Mouse (Mus musculus) neural tube, embryonic 13.5 days (tissue): ENCODE measurements at regions not wholly inside any gene's neighbourhood (a gene's known extent, or its start where the extent isn't known, plus 50 kb on each side); places are given as distances from the start of the nearest gene placed in this dataset.

Experiments
- ATAC-seq: fragments of 200-750 bp; cut with Nextera tagmentation; 2 replicates; pipeline ENCODE4 v1.8.0; 2017; ENCODE audit warnings: low read depth, mild to moderate bottlenecking, moderate TSS enrichment, moderate library complexity
- H3K27ac ChIP-seq: fragments of 300-500 bp; sonication (generic); replicated peaks from 2 replicates; pipeline ENCODE4 v1.5.1; 2015; ENCODE audit warnings: moderate library complexity, mild to moderate bottlenecking, inconsistent platforms
- H3K27me3 ChIP-seq: fragments of 300-500 bp; sonication (generic); 2 replicates; pipeline ENCODE4 v1.6.1; 2015; ENCODE audit warnings: mild to moderate bottlenecking, inconsistent platforms
- H3K36me3 ChIP-seq: fragments of 300-500 bp; sonication (generic); 2 replicates; pipeline ENCODE4 v1.6.1; 2015; ENCODE audit warnings: mild to moderate bottlenecking, inconsistent platforms
- H3K4me1 ChIP-seq: fragments of 300-500 bp; sonication (generic); replicated peaks from 2 replicates; pipeline ENCODE4 v1.6.1; 2015; ENCODE audit warnings: inconsistent platforms
- H3K4me2 ChIP-seq: fragments of 300-500 bp; sonication (generic); 2 replicates; pipeline ENCODE4 v1.6.1; 2015; ENCODE audit warnings: inconsistent platforms, mild to moderate bottlenecking, moderate library complexity
- H3K4me3 ChIP-seq: fragments of 300-500 bp; sonication (generic); 2 replicates; pipeline ENCODE4 v1.5.1; 2015; ENCODE audit warnings: mild to moderate bottlenecking, inconsistent platforms
- H3K9ac ChIP-seq: fragments of 300-500 bp; sonication (generic); 2 replicates; pipeline ENCODE4 v1.6.1; 2015; ENCODE audit warnings: moderate library complexity, mild to moderate bottlenecking, inconsistent platforms
- H3K9me3 ChIP-seq: fragments of 300-500 bp; sonication (generic); 2 replicates; pipeline ENCODE4 v1.6.1; 2016; ENCODE audit warnings: inconsistent platforms
- WGBS: fragments of 180-500 bp; shearing (Covaris S2); methylation state at CpG from one replicate; pipeline ENCODE4 v1.1.7; 2015; 5-methylcytosine and 5-hydroxymethylcytosine counted together

DNA sequence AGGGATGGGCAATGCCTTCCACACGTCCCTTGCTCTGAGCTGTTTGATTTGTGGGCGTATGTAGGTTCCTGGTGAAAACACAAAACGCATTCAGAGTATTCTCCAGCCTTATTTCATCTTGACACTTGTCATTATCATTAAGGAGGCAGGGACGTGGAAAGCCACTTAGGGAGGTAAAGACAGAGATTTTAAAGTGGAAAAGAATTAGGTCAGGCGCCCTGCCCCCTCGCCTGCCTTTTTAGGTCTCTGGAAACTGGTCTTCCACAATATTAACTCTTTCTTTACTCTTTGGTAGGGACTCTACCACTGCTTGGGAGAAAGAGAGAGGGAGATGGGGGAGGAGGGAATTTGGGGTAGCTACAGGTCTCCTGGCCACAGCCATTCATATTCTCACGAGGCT, 146.6 kb downstream of the BC067074 start:
- Histone ChIP-seq H3K27me3 (no peaks in the 10 kb centered on the region), H3K27ac (no peak overlapping the region), H3K4me3 (no peak overlapping the region), H3K9me3 (no peaks in the 10 kb centered on the region), H3K4me2 (no peak overlapping the region), H3K4me1 (no peaks in the 10 kb centered on the region), H3K9ac (no peak overlapping the region), H3K36me3 (no peaks in the 10 kb centered on the region)
- no peak for ATAC-seq
- 34% methylated on average over 7 of the region's 7 CpGs for WGBS

DNA sequence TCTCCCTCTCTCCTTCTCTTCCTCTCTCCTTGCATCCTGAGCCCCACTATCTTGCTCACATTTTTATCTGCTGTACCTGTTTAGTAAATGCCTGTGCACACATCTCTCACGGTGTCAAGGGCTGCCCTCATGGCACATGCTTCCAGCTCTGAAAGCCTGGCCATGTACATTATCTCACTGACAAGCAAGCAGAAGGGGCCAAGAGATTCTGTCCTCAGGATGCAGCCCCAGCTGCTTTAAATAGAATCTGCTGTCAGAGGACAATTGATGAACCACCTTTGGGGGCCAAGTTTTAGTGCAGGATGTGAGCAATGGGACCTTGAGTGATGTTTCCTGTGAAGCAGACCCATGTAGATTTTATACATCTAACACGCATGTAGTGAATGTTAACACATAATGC, 145.9 kb downstream of the BC067074 start:
- no peak overlapping the region for H3K9ac ChIP-seq
- H3K4me1 ChIP-seq: no peaks in the 10 kb centered on the region
- H3K9me3 ChIP-seq: no peaks in the 10 kb centered on the region
- H3K27ac ChIP-seq: no peak overlapping the region
- no peak for ATAC-seq
- H3K4me2 ChIP-seq: no peak overlapping the region
- H3K36me3 ChIP-seq: no peaks in the 10 kb centered on the region
- 67% methylated on average over 2 of the region's 2 CpGs for WGBS
- H3K4me3 ChIP-seq: no peak overlapping the region
- no peaks in the 10 kb centered on the region for H3K27me3 ChIP-seq

DNA sequence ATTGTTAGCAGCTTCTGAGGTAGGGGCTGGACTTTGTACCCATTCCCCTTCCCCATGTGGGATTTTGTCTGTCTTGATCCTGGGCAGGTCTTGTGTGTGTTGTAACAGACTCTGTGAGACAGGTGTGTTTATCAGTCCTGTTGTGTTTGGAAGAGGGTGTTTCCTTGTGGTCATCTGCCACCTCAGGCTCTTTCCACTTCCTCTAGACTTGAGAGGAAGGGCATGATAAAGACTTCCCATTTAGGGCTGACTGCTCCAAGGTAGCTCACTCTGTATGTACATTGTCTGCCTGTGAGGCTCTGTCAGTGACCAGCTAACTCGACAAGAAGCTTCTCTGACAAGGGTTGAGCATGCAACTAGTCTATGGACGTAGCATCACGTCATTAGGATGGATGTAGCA, 143.3 kb downstream of the BC067074 start:
- Histone ChIP-seq H3K4me2 (no peak overlapping the region), H3K4me3 (no peak overlapping the region), H3K4me1 (no peaks in the 10 kb centered on the region), H3K9ac (no peak overlapping the region), H3K9me3 (no peaks in the 10 kb centered on the region), H3K27ac (no peak overlapping the region), H3K27me3 (no peaks in the 10 kb centered on the region), H3K36me3 (no peaks in the 10 kb centered on the region)
- ATAC-seq: no peak
- 91% methylated on average over 3 of the region's 3 CpGs for WGBS

DNA sequence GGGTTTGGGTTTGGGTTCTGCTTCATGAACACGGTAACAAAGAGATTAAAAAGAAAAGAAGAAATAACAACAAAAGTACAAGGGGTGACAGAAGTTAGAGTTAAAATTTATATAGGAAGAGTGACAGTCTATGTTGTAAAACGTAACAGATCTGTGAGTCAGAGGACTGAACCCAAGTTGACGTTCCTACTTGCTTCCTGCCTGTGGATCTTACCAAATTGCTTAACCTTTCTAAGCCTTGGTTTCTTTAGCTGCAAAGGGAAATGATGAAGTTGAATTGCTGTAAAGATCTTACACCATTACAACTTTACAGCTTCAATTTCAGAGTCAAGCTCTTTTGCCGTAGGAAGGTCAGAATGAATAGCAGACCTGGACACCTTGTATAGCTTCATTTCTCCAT, 142.2 kb downstream of the BC067074 start:
- Histone ChIP-seq H3K4me2 (no peak overlapping the region), H3K36me3 (no peaks in the 10 kb centered on the region), H3K27me3 (no peaks in the 10 kb centered on the region), H3K27ac (no peak overlapping the region), H3K9ac (no peak overlapping the region), H3K4me1 (no peaks in the 10 kb centered on the region), H3K4me3 (no peak overlapping the region), H3K9me3 (0 out of 2 replicates have a peak, but pooled peaks cover 4% of the 10 kb centered on the region)
- 91% methylated on average over 4 of the region's 4 CpGs for WGBS
- ATAC-seq: no peak

DNA sequence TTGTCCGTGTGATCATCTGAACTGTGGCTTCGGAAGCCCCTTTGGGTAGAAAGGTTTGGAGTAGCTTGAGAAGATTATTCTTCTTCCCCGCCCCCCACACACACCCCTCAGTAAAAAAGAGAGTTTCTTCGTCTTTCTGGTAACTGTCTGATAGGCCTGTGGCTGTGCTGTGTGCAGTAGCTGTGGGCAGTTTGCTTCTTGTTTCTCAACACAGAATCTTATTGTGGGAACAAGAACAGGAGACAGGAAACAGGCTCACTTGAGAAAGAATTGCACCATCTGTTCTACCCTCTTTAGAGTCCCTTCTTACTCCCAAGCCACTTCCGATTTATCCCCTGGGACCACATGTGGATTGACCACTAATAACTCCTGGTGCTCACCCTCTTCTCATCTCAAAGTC, 140.5 kb downstream of the BC067074 start:
- no peak for ATAC-seq
- H3K4me1 ChIP-seq: no peaks in the 10 kb centered on the region
- no peak overlapping the region for H3K4me2 ChIP-seq
- H3K36me3 ChIP-seq: no peaks in the 10 kb centered on the region
- no peaks in the 10 kb centered on the region for H3K27me3 ChIP-seq
- WGBS: 78% methylated on average over 5 of the region's 5 CpGs
- H3K9ac ChIP-seq: no peak overlapping the region
- H3K4me3 ChIP-seq: no peak overlapping the region
- no peak overlapping the region for H3K27ac ChIP-seq
- H3K9me3 ChIP-seq: 0 out of 2 replicates have a peak, but pooled peaks cover 4% of the 10 kb centered on the region

DNA sequence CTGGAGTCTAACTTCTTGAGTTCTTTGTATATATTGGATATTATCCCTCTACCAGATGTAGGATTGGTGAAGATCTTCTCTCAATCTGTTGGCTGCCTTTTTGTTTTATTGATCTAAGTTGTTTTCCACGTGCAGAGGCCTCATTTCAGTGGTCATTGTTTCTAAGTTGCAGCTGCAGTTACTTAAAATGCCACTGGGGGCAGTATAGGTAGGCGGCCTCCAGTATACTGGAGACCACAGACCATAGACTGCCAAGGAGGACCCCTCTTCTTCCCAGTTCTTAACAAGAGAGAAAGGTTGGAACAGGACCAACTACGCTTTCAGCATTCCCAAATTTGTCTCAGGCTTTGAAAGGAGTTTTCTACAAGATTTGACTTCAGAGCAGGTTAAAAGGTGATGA, 136.7 kb downstream of the BC067074 start:
- Histone ChIP-seq H3K27ac (no peak overlapping the region), H3K36me3 (no peaks in the 10 kb centered on the region), H3K9ac (no peak overlapping the region), H3K27me3 (no peaks in the 10 kb centered on the region), H3K9me3 (0 out of 2 replicates have a peak, but pooled peaks cover 4% of the 10 kb centered on the region), H3K4me3 (no peak overlapping the region), H3K4me1 (no peaks in the 10 kb centered on the region), H3K4me2 (no peak overlapping the region)
- ATAC-seq: no peak
- 35% methylated on average over 3 of the region's 3 CpGs for WGBS
